Mouse (Mus musculus) gastrocnemius, adult 8-10 months (tissue): ENCODE results near the gene Cpvl. TPM values are rescaled to one million over a fixed set of nuclear protein-coding genes. Genes with fewer than 3 reads are reported as not detected.

ENCODE experiments used
- total RNA-seq, 4 experiments: library from RNA; stranded (reverse); gene quantifications; 2 replicates each; pipeline ENCODE4 v1.2.4; 2022

Gene Cpvl
- total RNA-seq, 4 experiments from 2014 or later = not detected

Other genes starting within 250 kb of the Cpvl start
- 1 to 10 TPM; 1.1 to 1.5 (median 1.3) TPM for gene Tril, start 157.8 kb downstream of the Cpvl start, total RNA-seq
- gene Chn2, start 60.9 kb upstream of the Cpvl start, total RNA-seq = 1 to 10 TPM in 2 of 4 experiments, under 1 TPM in 2; 0.75 to 1.7 (median 1.2) TPM